Mouse (Mus musculus): ENCODE results near the gene Lce1a2.

DNA sequence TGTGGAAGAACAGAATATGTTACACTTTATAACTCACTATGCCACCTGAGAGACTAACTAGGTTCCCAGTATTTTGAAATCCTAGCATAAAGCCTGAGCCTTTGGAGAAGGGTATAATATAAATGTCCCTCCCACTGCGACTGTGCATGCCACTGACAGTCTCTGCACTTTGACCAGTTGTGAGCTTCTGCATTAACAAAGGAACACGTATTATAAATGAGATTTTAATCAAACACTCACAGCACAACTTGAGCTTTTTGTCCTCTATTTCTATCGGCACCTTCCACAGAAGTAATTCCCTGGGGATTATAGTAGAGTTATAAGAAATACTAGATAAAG lies 31.5 kb downstream of the Lce1a2 start:
- TF ChIP-seq POLR2A (IDR thresholded peaks at IDR 0.05; ENCODE audit: borderline replicate concordance, control insufficient read depth, low read depth, low read length) (no peak), CTCF (IDR thresholded peaks at IDR 0.05; ENCODE audit: control insufficient read depth, insufficient read depth, low read length) (no peak)
